Comparison of ENCODE assay signal across 9 mouse cellular contexts in the genomic region with DNA sequence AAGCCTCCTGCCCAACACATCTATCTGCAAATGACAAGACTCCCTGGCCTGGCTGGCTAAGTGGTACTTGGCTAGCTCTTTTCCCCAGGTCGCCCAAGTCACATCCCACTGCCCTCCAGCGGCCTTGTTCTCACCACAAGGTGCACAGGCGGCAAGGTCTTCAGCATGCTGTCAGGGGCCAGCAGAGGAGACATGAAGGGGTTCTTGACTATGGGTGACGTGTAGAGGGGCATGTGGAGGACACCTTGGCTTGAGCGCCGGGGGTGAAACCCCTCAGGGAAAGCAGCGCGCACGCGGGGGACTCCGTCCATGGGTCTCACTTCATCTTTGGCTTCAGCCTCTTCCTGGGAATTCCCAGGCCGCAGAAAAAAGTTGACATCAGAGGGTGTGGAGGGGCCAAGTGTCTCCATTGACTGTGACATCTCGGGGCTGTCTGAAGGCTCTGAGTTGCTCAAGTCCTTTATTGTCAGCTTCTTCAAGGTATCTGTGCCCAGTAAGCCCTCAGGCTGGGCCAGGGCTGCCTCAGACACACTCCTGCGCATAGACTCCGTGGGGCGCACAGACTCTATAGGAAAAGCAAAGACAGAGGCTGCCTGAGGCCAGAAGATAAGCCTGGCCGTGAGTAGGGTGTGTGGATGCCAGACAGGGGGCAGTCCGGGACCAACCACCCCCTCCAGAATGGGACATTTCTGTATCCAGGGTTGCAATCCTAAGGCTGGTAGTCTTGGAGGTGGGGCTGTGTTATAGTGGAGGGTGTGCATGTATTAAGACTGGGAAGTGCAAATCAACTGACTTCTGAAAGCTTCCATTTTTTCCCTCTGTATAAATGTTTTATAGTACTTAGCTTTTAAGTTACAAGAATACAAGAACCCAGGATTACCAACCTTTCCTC. TPM values are rescaled to one million over a fixed set of nuclear protein-coding genes. Genes with fewer than 3 reads are reported as not detected.
DNase-seq lines count a peak whose midpoint lies in the region; ATAC-seq lines count a peak whose summit lies in the region.
"Had no signal": no experiment of that assay in that cellular context is flagged by ENCODE, and none has a peak within 500 bp of the region (broad histone marks: within the 10 kb centered on the region; RNA-seq: fewer than 3 reads in every experiment).

No protein-coding gene starts in this region.

- no peak for ATAC-seq in heart, embryonic 11.5 days (replicated peaks; ENCODE audit: insufficient number of reproducible peaks, low FRiP score, low TSS enrichment)
- ATAC-seq in intestine, embryonic 16.5 days: no peak
- ATAC-seq in neural tube, embryonic 11.5 days (ENCODE audit: insufficient read depth, low FRiP score, low TSS enrichment): no peak

- H3K4me1 ChIP-seq in heart, embryonic 11.5 days (ENCODE audit: control insufficient read depth, insufficient read depth, low read length): peaks cover 12% of the 10 kb centered on the region
- H3K4me1 ChIP-seq in embryonic facial prominence, embryonic 10.5 days: peaks cover 33% of the 10 kb centered on the region
- peaks cover 20% of the 10 kb centered on the region for H3K4me1 ChIP-seq in intestine, embryonic 16.5 days (ENCODE audit: control insufficient read depth, insufficient read depth, low read length)
- H3K4me1 ChIP-seq in neural tube, embryonic 11.5 days (ENCODE audit: control insufficient read depth, insufficient read depth, low read length): 0 out of 2 replicates have a peak, but pooled peaks cover 4% of the 10 kb centered on the region

- H3K27ac ChIP-seq in heart, embryonic 11.5 days (ENCODE audit: low read depth, low read length): no peak overlapping the region
- H3K27ac ChIP-seq in embryonic facial prominence, embryonic 10.5 days (replicated peaks): peak overlapping the region; percentile 78
- no peak overlapping the region for H3K27ac ChIP-seq in intestine, embryonic 16.5 days (ENCODE audit: low read length)
- no peak overlapping the region for H3K27ac ChIP-seq in neural tube, embryonic 11.5 days (ENCODE audit: low read depth, low read length)

- no peaks in the 10 kb centered on the region for H3K36me3 ChIP-seq in heart, embryonic 11.5 days (ENCODE audit: control insufficient read depth, insufficient read depth, low read length)
- peaks cover 37% of the 10 kb centered on the region for H3K36me3 ChIP-seq in embryonic facial prominence, embryonic 10.5 days (replicated peaks)
- peaks cover 7% of the 10 kb centered on the region for H3K36me3 ChIP-seq in intestine, embryonic 16.5 days (ENCODE audit: control insufficient read depth, insufficient read depth, low read length)
- no peaks in the 10 kb centered on the region for H3K36me3 ChIP-seq in neural tube, embryonic 11.5 days (ENCODE audit: control insufficient read depth, insufficient read depth, low read length)

- H3K9me3 ChIP-seq in heart, embryonic 11.5 days (replicated peaks; ENCODE audit: control insufficient read depth, low read length): no peaks in the 10 kb centered on the region
- no peaks in the 10 kb centered on the region for H3K9me3 ChIP-seq in embryonic facial prominence, embryonic 10.5 days
- H3K9me3 ChIP-seq in intestine, embryonic 16.5 days (ENCODE audit: control insufficient read depth, low read length): no peaks in the 10 kb centered on the region
- H3K9me3 ChIP-seq in neural tube, embryonic 11.5 days (ENCODE audit: control insufficient read depth, low read length): no peaks in the 10 kb centered on the region

- peaks cover 3% of the 10 kb centered on the region; the same call in 1 of the 2 replicates for H3K27me3 ChIP-seq in heart, embryonic 11.5 days (ENCODE audit: control insufficient read depth, insufficient read depth, low read length)
- H3K27me3 ChIP-seq in embryonic facial prominence, embryonic 10.5 days (replicated peaks; ENCODE audit: low read depth, poor library complexity, severe bottlenecking): peaks cover 55% of the 10 kb centered on the region
- H3K27me3 ChIP-seq in intestine, embryonic 16.5 days (replicated peaks; ENCODE audit: control insufficient read depth, insufficient read depth, low read length): no peaks in the 10 kb centered on the region
- no peaks in the 10 kb centered on the region for H3K27me3 ChIP-seq in neural tube, embryonic 11.5 days (ENCODE audit: control insufficient read depth, insufficient read depth, low read length)

- H3K4me3 ChIP-seq in heart, embryonic 11.5 days (ENCODE audit: low read depth, low read length): peak overlapping the region; percentile 38
- H3K4me3 ChIP-seq in embryonic facial prominence, embryonic 10.5 days: peak overlapping the region; percentile 64
- no peak overlapping the region for H3K4me3 ChIP-seq in intestine, embryonic 16.5 days (ENCODE audit: low read length)
- H3K4me3 ChIP-seq in neural tube, embryonic 11.5 days (ENCODE audit: low read depth, low read length): peak overlapping the region; percentile 25

- 44% methylated on average over 18 of the region's 18 CpGs for WGBS in heart, embryonic 11.5 days (ENCODE audit: insufficient replicate concordance)
- WGBS in embryonic facial prominence, embryonic 10.5 days: 51% methylated on average over 18 of the region's 18 CpGs
- 66% methylated on average over 18 of the region's 18 CpGs for WGBS in intestine, embryonic 16.5 days
- WGBS in neural tube, embryonic 11.5 days: 63% methylated on average over 18 of the region's 18 CpGs

- H3K4me2 ChIP-seq in heart, embryonic 11.5 days: peak overlapping the region; percentile 68
- peak overlapping the region; percentile 77 for H3K4me2 ChIP-seq in intestine, embryonic 16.5 days (ENCODE audit: low read depth, low read length)
- H3K4me2 ChIP-seq in neural tube, embryonic 11.5 days (ENCODE audit: low read depth): peak overlapping the region; percentile 68; the same call in 1 of the 2 replicates

- H3K9ac ChIP-seq in heart, embryonic 11.5 days (ENCODE audit: low read depth, low read length): peak overlapping the region; percentile 47
- peak overlapping the region; percentile 67 for H3K9ac ChIP-seq in intestine, embryonic 16.5 days (ENCODE audit: low read depth, low read length)
- no peak overlapping the region for H3K9ac ChIP-seq in neural tube, embryonic 11.5 days (ENCODE audit: low read length)

- intact Hi-C loops in heart, postnatal 36 days (cut with DNase I): loop anchor here (5.0 kb wide), 1 partner anchor 138 kb away; no protein-coding TSS in a partner anchor
- intact Hi-C loops in left cerebral cortex, postnatal 4 days (cut with DNase I): no loop called here

- DNase-seq in heart, postnatal 36 days: no peak
- peak; percentile 18 for DNase-seq in embryonic facial prominence, embryonic 10.5 days (ENCODE audit: low spot score)
- no peak for DNase-seq in neural tube, embryonic 11.5 days (ENCODE audit: low spot score)
- DNase-seq in embryo, embryonic 10.5 days (ENCODE audit: low spot score): no peak
- no peak for DNase-seq in ovary, adult 18-20 months (ENCODE audit: low spot score)
- DNase-seq in left cerebral cortex, postnatal 4 days: no peak

RNA-seq across cellular contexts. Expression of gene Cnfn, which starts 11.1 kb away (rescaled TPM):
- polyA plus RNA-seq in heart, embryonic 11.5 days (2014; fragmentation: Nextera tagmentation; extraction: Ambion mirVana): not detected in 2 replicates
- total RNA-seq in heart, postnatal 36 days (2021): not detected
- not detected in 2 replicates for polyA plus RNA-seq in embryonic facial prominence, embryonic 10.5 days (2016; fragmentation: Nextera tagmentation; extraction: Ambion mirVana)
- 0.69 and 1.1 TPM in 2 replicates for polyA plus RNA-seq in intestine, embryonic 16.5 days (2015; fragmentation: Nextera tagmentation; extraction: Ambion mirVana)
- not detected in 2 replicates for polyA plus RNA-seq in neural tube, embryonic 11.5 days (2014; fragmentation: Nextera tagmentation; extraction: Ambion mirVana)
- total RNA-seq in left cerebral cortex, postnatal 4 days (2021): not detected
- polyA plus RNA-seq: erythroblast, embryonic 14.5 days had no signal

RNA-seq across cellular contexts. Expression of gene Lipe, which starts 17.9 kb away (rescaled TPM):
- 1.6 and 2.1 TPM in 2 replicates for polyA plus RNA-seq in heart, embryonic 11.5 days (2014; fragmentation: Nextera tagmentation; extraction: Ambion mirVana)
- 10 to 100 TPM; 53.3 to 57.8 TPM for total RNA-seq in heart, postnatal 36 days (2021)
- 7.8 and 11.6 TPM in 2 replicates for polyA plus RNA-seq in embryonic facial prominence, embryonic 10.5 days (2016; fragmentation: Nextera tagmentation; extraction: Ambion mirVana)
- polyA plus RNA-seq in intestine, embryonic 16.5 days (2015; fragmentation: Nextera tagmentation; extraction: Ambion mirVana): 9.1 and 11.8 TPM in 2 replicates
- polyA plus RNA-seq in neural tube, embryonic 11.5 days (2014; fragmentation: Nextera tagmentation; extraction: Ambion mirVana): 2.5 and 3.9 TPM in 2 replicates
- total RNA-seq in left cerebral cortex, postnatal 4 days (2021): 1 to 10 TPM; 8.3 to 9.0 TPM

RNA-seq across cellular contexts. Expression of gene Cxcl17, which starts 32.0 kb away (rescaled TPM):
- not detected in 2 replicates for polyA plus RNA-seq in heart, embryonic 11.5 days (2014; fragmentation: Nextera tagmentation; extraction: Ambion mirVana)
- not detected for total RNA-seq in heart, postnatal 36 days (2021)
- polyA plus RNA-seq in embryonic facial prominence, embryonic 10.5 days (2016; fragmentation: Nextera tagmentation; extraction: Ambion mirVana): 0.69 and 0.75 TPM in 2 replicates
- 0.18 and 0.43 TPM in 2 replicates for polyA plus RNA-seq in intestine, embryonic 16.5 days (2015; fragmentation: Nextera tagmentation; extraction: Ambion mirVana)
- polyA plus RNA-seq in neural tube, embryonic 11.5 days (2014; fragmentation: Nextera tagmentation; extraction: Ambion mirVana): 0.34 TPM in 1 of 2 replicates, not detected in the other
- not detected for total RNA-seq in left cerebral cortex, postnatal 4 days (2021)
- polyA plus RNA-seq: erythroblast, embryonic 14.5 days had no signal
